Mouse (Mus musculus): Measurements from ENCODE around the gene Mfsd7a. TPM values are rescaled to one million over a fixed set of nuclear protein-coding genes. Genes with fewer than 3 reads are reported as not detected.

Mfsd7a gene
- polyA plus RNA-seq, 1 experiment from 2014 or later, result 0.38 TPM

GRCm38 (mm10) chr5:108405460-108405859 is 43.2 kb downstream of the Mfsd7a start:
- H3K27ac ChIP-seq (ENCODE audit: low read length), result no peak overlapping the region
- no peaks in the 10 kb centered on the region for H3K27me3 ChIP-seq (replicated peaks; ENCODE audit: control insufficient read depth, insufficient read depth, low read length)
- ATAC-seq, result no peak
- H3K9ac ChIP-seq (ENCODE audit: low read depth, low read length), result no peak overlapping the region
- WGBS, result 58% methylated on average over 1 of the region's 1 CpGs
- H3K36me3 ChIP-seq (ENCODE audit: control insufficient read depth, insufficient read depth, low read length), result no peaks in the 10 kb centered on the region
- no peak overlapping the region for H3K4me3 ChIP-seq (ENCODE audit: low read length)
- no peaks in the 10 kb centered on the region for H3K9me3 ChIP-seq (ENCODE audit: control insufficient read depth, low read length)
- H3K4me1 ChIP-seq (ENCODE audit: control insufficient read depth, insufficient read depth, low read length), result no peaks in the 10 kb centered on the region
- no peak overlapping the region for H3K4me2 ChIP-seq (ENCODE audit: low read depth, low read length)

GRCm38 (mm10) chr5:108403453-108403852 is 45.2 kb downstream of the Mfsd7a start:
- no peak overlapping the region for H3K4me2 ChIP-seq (ENCODE audit: low read depth, low read length)
- H3K9ac ChIP-seq (ENCODE audit: low read depth, low read length), result no peak overlapping the region
- ATAC-seq, result no peak
- no peaks in the 10 kb centered on the region for H3K27me3 ChIP-seq (replicated peaks; ENCODE audit: control insufficient read depth, insufficient read depth, low read length)
- H3K36me3 ChIP-seq (ENCODE audit: control insufficient read depth, insufficient read depth, low read length), result no peaks in the 10 kb centered on the region
- no peak overlapping the region for H3K27ac ChIP-seq (ENCODE audit: low read length)
- no peaks in the 10 kb centered on the region for H3K9me3 ChIP-seq (ENCODE audit: control insufficient read depth, low read length)
- 69% methylated on average over 4 of the region's 4 CpGs for WGBS
- H3K4me1 ChIP-seq (ENCODE audit: control insufficient read depth, insufficient read depth, low read length), result no peaks in the 10 kb centered on the region
- no peak overlapping the region for H3K4me3 ChIP-seq (ENCODE audit: low read length)

Other genes with a start within 250 kb of the Mfsd7a start
- 38.6 and 39.3 TPM in 2 replicates for gene Dr1, start 180.0 kb downstream of the Mfsd7a start, polyA plus RNA-seq (2015; fragmentation: Nextera tagmentation; extraction: Ambion mirVana)
- 7.9 and 8.3 TPM in 2 replicates for gene Pigg, start 136.3 kb downstream of the Mfsd7a start, polyA plus RNA-seq (2015; fragmentation: Nextera tagmentation; extraction: Ambion mirVana)
- 0.07 TPM in 1 of 2 replicates, not detected in the other for gene Gm42517, start 81.0 kb downstream of the Mfsd7a start, polyA plus RNA-seq (2015; fragmentation: Nextera tagmentation; extraction: Ambion mirVana)
- 0.43 and 0.47 TPM in 2 replicates for gene Pde6b, start 60.5 kb downstream of the Mfsd7a start, polyA plus RNA-seq (2015; fragmentation: Nextera tagmentation; extraction: Ambion mirVana)
- gene Atp5k, start 14.4 kb downstream of the Mfsd7a start, polyA plus RNA-seq (2015; fragmentation: Nextera tagmentation; extraction: Ambion mirVana), result 440 and 455 TPM in 2 replicates
- gene Pcgf3, start 12.3 kb upstream of the Mfsd7a start, polyA plus RNA-seq (2015; fragmentation: Nextera tagmentation; extraction: Ambion mirVana), result 12.7 and 15.5 TPM in 2 replicates
- 2.3 and 2.7 TPM in 2 replicates for gene Cplx1, start 101.1 kb upstream of the Mfsd7a start, polyA plus RNA-seq (2015; fragmentation: Nextera tagmentation; extraction: Ambion mirVana)
- gene Gak, start 180.9 kb upstream of the Mfsd7a start, polyA plus RNA-seq (2015; fragmentation: Nextera tagmentation; extraction: Ambion mirVana), result 75.7 and 85.1 TPM in 2 replicates
- gene Tmem175, start 180.9 kb upstream of the Mfsd7a start, polyA plus RNA-seq (2015; fragmentation: Nextera tagmentation; extraction: Ambion mirVana), result 31.7 and 31.9 TPM in 2 replicates
- 11.3 and 11.9 TPM in 2 replicates for gene Idua, start 211.4 kb upstream of the Mfsd7a start, polyA plus RNA-seq (2015; fragmentation: Nextera tagmentation; extraction: Ambion mirVana)
- gene Dgkq, start 220.8 kb upstream of the Mfsd7a start, polyA plus RNA-seq (2015; fragmentation: Nextera tagmentation; extraction: Ambion mirVana), result 11.3 and 14.0 TPM in 2 replicates
- 8.0 and 9.7 TPM in 2 replicates for gene Slc26a1, start 226.7 kb upstream of the Mfsd7a start, polyA plus RNA-seq (2015; fragmentation: Nextera tagmentation; extraction: Ambion mirVana)
- 8.5 and 9.7 TPM in 2 replicates for gene Fgfrl1, start 243.5 kb upstream of the Mfsd7a start, polyA plus RNA-seq (2015; fragmentation: Nextera tagmentation; extraction: Ambion mirVana)